Mouse (Mus musculus): ENCODE results near the gene Fam83d. TPM values are rescaled to one million over a fixed set of nuclear protein-coding genes. Genes with fewer than 3 reads are reported as not detected.
"Not testable (repeated sequence)": the region's sequence is repeated elsewhere in the genome, so short reads cannot be mapped to it uniquely, and the experiment has no call there.

Fam83d gene
- polyA plus RNA-seq, 1 experiment = 2.9 TPM

DNA sequence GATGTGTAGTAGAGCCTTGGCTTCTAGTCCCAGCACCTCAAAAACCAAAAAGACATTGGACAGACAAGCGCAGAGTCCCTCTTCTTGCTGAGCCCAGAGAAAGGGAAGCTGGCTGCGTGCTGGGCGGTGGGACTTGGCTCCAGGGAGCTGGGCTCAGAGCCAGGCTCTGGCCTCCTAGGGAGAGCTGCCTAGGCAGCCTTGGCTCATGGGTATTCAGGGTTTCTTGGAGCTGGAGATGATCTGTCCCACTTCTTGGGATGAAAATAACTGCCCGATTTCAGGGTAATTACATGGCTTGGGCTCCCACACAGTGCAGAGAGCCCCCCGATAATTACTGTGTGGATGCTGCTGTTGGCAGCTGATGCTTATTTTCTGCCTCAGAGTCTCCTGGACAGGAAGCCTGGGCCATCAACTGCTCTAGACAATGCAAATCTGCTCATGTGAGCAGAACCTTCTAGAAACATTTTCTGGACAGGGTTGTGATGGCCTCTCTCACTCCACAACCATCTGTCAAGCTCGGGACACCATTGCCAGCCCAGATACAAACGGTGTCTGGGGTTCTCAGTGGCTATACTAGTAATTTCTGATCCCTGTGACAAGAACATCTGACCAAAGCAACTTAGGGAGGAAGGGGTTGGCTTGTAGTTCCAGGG lies 33.3 kb upstream of the Fam83d start:
- Histone ChIP-seq H3K27me3 (ENCODE audit: control insufficient read depth, insufficient read depth, low read length) (no peaks in the 10 kb centered on the region), H3K36me3 (ENCODE audit: control insufficient read depth, insufficient read depth, low read length) (no peaks in the 10 kb centered on the region; the same call in 1 of the 2 replicates), H3K4me1 (ENCODE audit: control insufficient read depth, insufficient read depth, insufficient read length) (peaks cover 40% of the 10 kb centered on the region), H3K27ac (ENCODE audit: insufficient read depth, low read length) (peak overlapping the region; percentile 99), H3K4me3 (ENCODE audit: extremely low read depth, insufficient read depth, insufficient read length) (no peak overlapping the region)
- DNase-seq (ENCODE audit: low read depth in 1 of 2, low spot score in 2 of 2) = peak in 1 of 2 experiments; percentile 52
- 45% methylated on average over 7 of the region's 7 CpGs for WGBS
- TF ChIP-seq POLR2A (IDR thresholded peaks at IDR 0.05; ENCODE audit: low read depth, low read length) = peak; percentile 2; the same call in 1 of the 2 replicates
- no peak for TF ChIP-seq CTCF (IDR thresholded peaks at IDR 0.05; ENCODE audit: extremely low read depth, insufficient read depth, insufficient read length, insufficient replicate concordance)

DNA sequence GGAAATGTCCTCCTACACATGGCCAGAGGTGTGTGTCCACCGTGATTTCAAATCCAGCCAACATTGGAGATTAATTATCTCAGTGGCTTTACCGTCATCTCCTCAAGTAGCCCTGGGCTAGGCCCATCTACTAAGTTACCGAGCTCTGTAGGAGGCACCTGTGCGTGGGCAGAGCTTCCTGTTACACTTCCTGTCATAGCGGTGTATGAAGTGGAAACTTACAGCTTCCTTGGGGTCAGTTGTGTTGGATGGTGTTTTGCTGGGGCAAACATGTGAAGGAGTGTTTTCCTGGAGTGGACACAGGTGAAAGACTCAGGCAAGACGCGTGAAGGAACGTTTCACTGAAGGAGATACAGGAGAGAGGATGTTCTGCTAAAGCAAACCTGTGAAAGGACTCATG lies 32.6 kb upstream of the Fam83d start:
- peak; percentile 71 to 80 for DNase-seq (ENCODE audit: low read depth in 1 of 2, low spot score in 2 of 2)
- no peak for TF ChIP-seq CTCF (IDR thresholded peaks at IDR 0.05; ENCODE audit: extremely low read depth, insufficient read depth, insufficient read length, insufficient replicate concordance)
- TF ChIP-seq POLR2A (IDR thresholded peaks at IDR 0.05; ENCODE audit: low read depth, low read length) = peak; percentile 14; the same call in 1 of the 2 replicates

DNA sequence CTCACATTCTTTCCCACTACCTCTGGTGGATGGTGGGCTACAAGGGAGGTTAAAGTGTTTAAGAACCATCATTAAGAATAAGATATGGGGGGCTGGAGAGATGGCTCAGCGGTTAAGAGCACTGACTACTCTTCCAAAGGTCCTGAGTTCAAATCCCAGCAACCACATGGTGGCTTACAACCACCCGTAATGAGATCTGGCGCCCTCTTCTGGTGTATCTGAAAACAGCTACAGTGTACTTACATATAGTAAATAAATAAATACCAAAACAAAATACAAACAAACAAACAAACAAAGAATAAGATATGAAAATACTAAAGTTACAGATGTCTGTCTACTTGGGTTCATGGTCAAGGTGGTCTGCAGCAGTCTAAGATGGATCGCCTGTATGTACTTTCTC lies 31.6 kb upstream of the Fam83d start:
- not testable (repeated sequence) for DNase-seq (ENCODE audit: low read depth in 1 of 2, low spot score in 2 of 2); H3K36me3 ChIP-seq (ENCODE audit: control insufficient read depth, insufficient read depth, low read length); H3K27me3 ChIP-seq (ENCODE audit: control insufficient read depth, insufficient read depth, low read length); H3K4me3 ChIP-seq (ENCODE audit: extremely low read depth, insufficient read depth, insufficient read length)
- Histone ChIP-seq H3K4me1 (ENCODE audit: control insufficient read depth, insufficient read depth, insufficient read length) (peaks cover 40% of the 10 kb centered on the region), H3K27ac (ENCODE audit: insufficient read depth, low read length) (peak overlapping the region; percentile 99)
- 90% methylated on average over 4 of the region's 4 CpGs for WGBS

More for the DNA sequence above, 32.6 kb upstream of the Fam83d start:
- H3K4me3 ChIP-seq (ENCODE audit: extremely low read depth, insufficient read depth, insufficient read length) = no peak overlapping the region
- H3K27me3 ChIP-seq (ENCODE audit: control insufficient read depth, insufficient read depth, low read length) = no peaks in the 10 kb centered on the region
- peaks cover 40% of the 10 kb centered on the region for H3K4me1 ChIP-seq (ENCODE audit: control insufficient read depth, insufficient read depth, insufficient read length)
- H3K27ac ChIP-seq (ENCODE audit: insufficient read depth, low read length) = peak overlapping the region; percentile 99
- no peaks in the 10 kb centered on the region for H3K36me3 ChIP-seq (ENCODE audit: control insufficient read depth, insufficient read depth, low read length)
- 19% methylated on average over 8 of the region's 8 CpGs for WGBS

DNA sequence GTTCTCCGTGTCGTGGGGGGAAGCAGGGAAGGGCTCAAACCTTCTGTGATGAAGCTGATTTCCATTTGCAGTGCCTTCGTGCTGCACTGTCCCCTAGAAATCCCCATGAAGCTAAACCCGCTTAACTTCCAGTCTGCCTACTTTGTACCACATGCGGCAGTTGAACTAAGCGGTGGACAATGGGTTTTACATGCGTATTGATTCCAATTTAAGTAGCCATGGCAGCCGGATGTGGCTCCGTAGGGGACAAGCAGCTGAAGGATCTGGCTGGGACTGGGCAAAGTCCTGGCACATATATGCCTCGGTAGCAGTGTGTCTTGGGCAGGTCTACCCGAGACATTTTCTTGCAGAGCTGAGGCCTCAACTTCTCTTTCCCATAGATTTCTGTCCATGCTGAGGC lies 29.3 kb upstream of the Fam83d start:
- no peak for DNase-seq (ENCODE audit: low read depth in 1 of 2, low spot score in 2 of 2)
- Histone ChIP-seq H3K4me3 (ENCODE audit: extremely low read depth, insufficient read depth, insufficient read length) (no peak overlapping the region), H3K27ac (ENCODE audit: insufficient read depth, low read length) (no peak overlapping the region), H3K4me1 (ENCODE audit: control insufficient read depth, insufficient read depth, insufficient read length) (peaks cover 26% of the 10 kb centered on the region; the same call in 1 of the 2 replicates), H3K27me3 (ENCODE audit: control insufficient read depth, insufficient read depth, low read length) (no peaks in the 10 kb centered on the region), H3K36me3 (ENCODE audit: control insufficient read depth, insufficient read depth, low read length) (peaks cover 14% of the 10 kb centered on the region)
- 93% methylated on average over 11 of the region's 11 CpGs for WGBS
- no peak for TF ChIP-seq POLR2A (IDR thresholded peaks at IDR 0.05; ENCODE audit: low read depth, low read length)
- no peak for TF ChIP-seq CTCF (IDR thresholded peaks at IDR 0.05; ENCODE audit: extremely low read depth, insufficient read depth, insufficient read length, insufficient replicate concordance)

DNA sequence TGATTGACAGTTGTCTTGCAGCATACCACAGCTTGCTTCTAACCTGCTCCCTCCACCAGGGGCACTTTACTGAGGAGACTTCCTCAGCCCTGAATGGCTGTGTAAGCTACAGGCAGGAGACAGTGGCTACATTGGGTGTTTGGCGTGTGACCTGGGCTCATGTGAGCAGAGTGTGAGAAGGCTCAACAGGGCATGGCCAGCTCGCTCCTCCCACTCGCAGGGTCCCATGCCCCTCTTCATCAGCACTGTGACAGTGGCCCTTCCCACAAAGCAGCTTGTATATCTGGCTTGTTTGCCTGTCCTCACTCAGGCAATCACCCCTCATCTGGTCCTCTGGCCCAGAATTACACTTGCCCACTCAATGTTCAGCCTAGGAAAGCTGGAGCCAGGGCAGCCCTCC lies 28.8 kb upstream of the Fam83d start:
- no peak for DNase-seq (ENCODE audit: low read depth in 1 of 2, low spot score in 2 of 2)
- WGBS = 90% methylated on average over 3 of the region's 3 CpGs

DNA sequence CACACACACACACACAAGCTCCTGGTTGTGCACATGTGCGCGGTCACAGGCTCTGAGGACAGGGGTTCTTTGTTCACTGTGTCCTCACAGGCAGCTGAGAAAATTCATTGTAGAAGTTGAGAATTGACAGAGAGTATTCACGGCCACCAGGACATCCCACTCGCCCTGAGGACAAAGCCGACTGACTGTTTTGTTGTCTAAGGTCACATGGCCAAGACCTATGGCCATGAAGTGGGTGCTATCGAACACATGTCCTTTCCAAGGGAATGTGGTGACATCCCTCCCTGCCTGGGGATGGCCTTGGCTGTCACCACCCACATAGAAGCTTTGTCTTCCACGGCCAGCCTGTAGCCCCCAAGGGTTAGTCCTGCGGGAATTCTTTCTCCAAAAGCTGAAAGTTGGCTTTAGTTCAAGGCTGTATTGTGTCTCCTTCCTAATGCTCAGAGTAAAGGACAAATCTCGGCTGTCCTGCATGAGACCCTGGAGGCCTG lies 26.8 kb upstream of the Fam83d start:
- Histone ChIP-seq H3K27me3 (ENCODE audit: control insufficient read depth, insufficient read depth, low read length) (no peaks in the 10 kb centered on the region), H3K4me3 (ENCODE audit: extremely low read depth, insufficient read depth, insufficient read length) (no peak overlapping the region), H3K27ac (ENCODE audit: insufficient read depth, low read length) (no peak overlapping the region), H3K36me3 (ENCODE audit: control insufficient read depth, insufficient read depth, low read length) (peaks cover 14% of the 10 kb centered on the region), H3K4me1 (ENCODE audit: control insufficient read depth, insufficient read depth, insufficient read length) (peaks cover 13% of the 10 kb centered on the region; the same call in 1 of the 2 replicates)
- no peak for DNase-seq (ENCODE audit: low read depth in 1 of 2, low spot score in 2 of 2)
- TF ChIP-seq POLR2A (IDR thresholded peaks at IDR 0.05; ENCODE audit: low read depth, low read length) (no peak), CTCF (IDR thresholded peaks at IDR 0.05; ENCODE audit: extremely low read depth, insufficient read depth, insufficient read length, insufficient replicate concordance) (no peak)
- 87% methylated on average over 9 of the region's 9 CpGs for WGBS

More for the DNA sequence above, 28.8 kb upstream of the Fam83d start:
- no peak overlapping the region for H3K4me3 ChIP-seq (ENCODE audit: extremely low read depth, insufficient read depth, insufficient read length)
- H3K27me3 ChIP-seq (ENCODE audit: control insufficient read depth, insufficient read depth, low read length) = no peaks in the 10 kb centered on the region
- H3K36me3 ChIP-seq (ENCODE audit: control insufficient read depth, insufficient read depth, low read length) = peaks cover 14% of the 10 kb centered on the region
- H3K27ac ChIP-seq (ENCODE audit: insufficient read depth, low read length) = no peak overlapping the region
- TF ChIP-seq CTCF (IDR thresholded peaks at IDR 0.05; ENCODE audit: extremely low read depth, insufficient read depth, insufficient read length, insufficient replicate concordance) = no peak
- TF ChIP-seq POLR2A (IDR thresholded peaks at IDR 0.05; ENCODE audit: low read depth, low read length) = no peak
- H3K4me1 ChIP-seq (ENCODE audit: control insufficient read depth, insufficient read depth, insufficient read length) = peaks cover 24% of the 10 kb centered on the region; the same call in 1 of the 2 replicates

DNA sequence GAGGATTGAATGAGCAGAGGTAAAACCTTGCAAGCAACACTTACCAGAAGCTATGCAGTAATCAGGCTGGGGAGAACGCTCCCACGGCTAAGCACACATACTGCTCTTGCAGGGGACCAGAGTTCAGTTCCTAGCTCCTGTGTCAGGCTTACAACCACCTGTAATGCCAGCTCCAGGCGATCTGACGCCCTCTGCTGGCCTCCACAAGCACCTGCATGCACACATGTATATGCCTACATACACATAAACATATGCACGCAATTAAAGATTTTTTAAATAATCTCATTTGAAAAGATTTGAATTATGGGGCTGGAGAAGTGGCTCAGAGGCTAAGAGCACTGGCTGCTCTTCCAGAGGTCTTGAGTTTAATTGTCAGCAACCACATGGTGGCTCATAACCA lies 25.5 kb upstream of the Fam83d start:
- H3K27ac ChIP-seq (ENCODE audit: insufficient read depth, low read length) = no peak overlapping the region
- 89% methylated on average over 5 of the region's 5 CpGs for WGBS
- no peak for TF ChIP-seq CTCF (IDR thresholded peaks at IDR 0.05; ENCODE audit: extremely low read depth, insufficient read depth, insufficient read length, insufficient replicate concordance)
- no peak for TF ChIP-seq POLR2A (IDR thresholded peaks at IDR 0.05; ENCODE audit: low read depth, low read length)

More for the DNA sequence above, 25.5 kb upstream of the Fam83d start:
- Histone ChIP-seq H3K4me1 (ENCODE audit: control insufficient read depth, insufficient read depth, insufficient read length) (peaks cover 13% of the 10 kb centered on the region; the same call in 1 of the 2 replicates), H3K27me3 (ENCODE audit: control insufficient read depth, insufficient read depth, low read length) (no peaks in the 10 kb centered on the region), H3K4me3 (ENCODE audit: extremely low read depth, insufficient read depth, insufficient read length) (no peak overlapping the region), H3K36me3 (ENCODE audit: control insufficient read depth, insufficient read depth, low read length) (peaks cover 19% of the 10 kb centered on the region)
- no peak for DNase-seq (ENCODE audit: low read depth in 1 of 2, low spot score in 2 of 2)

Measured in spleen, adult 2 months (tissue).